In the genomic region with DNA sequence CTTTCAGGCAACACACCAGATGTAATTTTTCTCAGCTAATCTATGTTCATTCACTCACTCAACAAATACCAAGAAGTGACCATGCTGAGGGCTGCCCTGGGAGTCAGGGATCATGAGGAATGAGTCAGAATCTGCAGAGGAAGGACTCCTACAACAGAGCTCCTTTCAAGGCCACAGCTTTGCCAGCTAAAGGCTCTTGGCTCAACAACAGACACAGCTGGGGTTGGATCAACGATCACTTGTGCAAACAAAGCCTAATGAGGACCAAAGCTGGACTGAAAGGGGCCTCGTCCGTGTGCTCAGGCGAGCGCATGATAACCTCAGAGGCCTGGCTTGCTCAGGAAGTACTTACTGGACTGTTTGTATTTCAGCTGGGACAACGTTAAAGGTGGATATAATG, we compare ENCODE assay signal across 9 mouse cellular contexts. TPM values are rescaled to one million over a fixed set of nuclear protein-coding genes. Genes with fewer than 3 reads are reported as not detected.
DNase-seq lines count a peak whose midpoint lies in the region; ATAC-seq and TF ChIP-seq lines count a peak whose summit lies in the region.
"Had no signal": no experiment of that assay in that cellular context is flagged by ENCODE, and none has a peak within 500 bp of the region (broad histone marks: within the 10 kb centered on the region; RNA-seq: fewer than 3 reads in every experiment).

No protein-coding gene starts in this region.

- WGBS in hindbrain, embryonic 11.5 days: 46% methylated on average over 6 of the region's 6 CpGs
- 36% methylated on average over 6 of the region's 6 CpGs for WGBS in hindbrain, embryonic 16.5 days
- 30% methylated on average over 6 of the region's 6 CpGs for WGBS in hindbrain, postnatal 0 days
- WGBS in stomach, embryonic 16.5 days: 20% methylated on average over 6 of the region's 6 CpGs

- TF ChIP-seq CTCF in hindbrain, postnatal 0 days (IDR thresholded peaks at IDR 0.05; ENCODE audit: low read depth): no peak

- H3K27ac ChIP-seq in hindbrain, embryonic 11.5 days (ENCODE audit: low read depth, low read length): no peak overlapping the region
- no peak overlapping the region for H3K27ac ChIP-seq in hindbrain, embryonic 16.5 days (ENCODE audit: low read depth, low read length)
- H3K27ac ChIP-seq in hindbrain, postnatal 0 days: no peak overlapping the region; the same call in 1 of the 2 replicates
- peak overlapping the region; percentile 21 for H3K27ac ChIP-seq in stomach, embryonic 16.5 days (ENCODE audit: low read length)

- H3K4me3 ChIP-seq in hindbrain, embryonic 11.5 days (ENCODE audit: low read depth, low read length): no peak overlapping the region
- no peak overlapping the region for H3K4me3 ChIP-seq in hindbrain, embryonic 16.5 days (ENCODE audit: low read length)
- H3K4me3 ChIP-seq in hindbrain, postnatal 0 days (ENCODE audit: low read length): no peak overlapping the region
- no peak overlapping the region for H3K4me3 ChIP-seq in stomach, embryonic 16.5 days (replicated peaks; ENCODE audit: low read length)
- H3K4me3 ChIP-seq: megakaryocyte, embryonic 14.5 days had no signal

- no peaks in the 10 kb centered on the region for H3K9me3 ChIP-seq in hindbrain, embryonic 11.5 days (ENCODE audit: control insufficient read depth, low read length)
- no peaks in the 10 kb centered on the region for H3K9me3 ChIP-seq in hindbrain, embryonic 16.5 days (ENCODE audit: control insufficient read depth, low read length)
- no peaks in the 10 kb centered on the region for H3K9me3 ChIP-seq in hindbrain, postnatal 0 days (ENCODE audit: low read length)
- H3K9me3 ChIP-seq in stomach, embryonic 16.5 days (replicated peaks; ENCODE audit: control insufficient read depth, low read length): no peaks in the 10 kb centered on the region
- H3K9me3 ChIP-seq: megakaryocyte, embryonic 14.5 days had no signal

- peaks cover 7% of the 10 kb centered on the region; the same call in 1 of the 2 replicates for H3K36me3 ChIP-seq in hindbrain, embryonic 11.5 days (ENCODE audit: control insufficient read depth, insufficient read depth, low read length)
- H3K36me3 ChIP-seq in hindbrain, embryonic 16.5 days (ENCODE audit: control insufficient read depth, insufficient read depth, low read length): peaks cover 32% of the 10 kb centered on the region
- H3K36me3 ChIP-seq in hindbrain, postnatal 0 days (ENCODE audit: insufficient read depth, low read length): peaks cover 37% of the 10 kb centered on the region; the same call in 1 of the 2 replicates
- peaks cover 10% of the 10 kb centered on the region for H3K36me3 ChIP-seq in stomach, embryonic 16.5 days (ENCODE audit: control insufficient read depth, insufficient read depth, low read length)

- peak; percentile 11 for DNase-seq in hindbrain, embryonic 11.5 days (ENCODE audit: low spot score)
- DNase-seq in NIH3T3 (ENCODE audit: low read depth): peak; percentile 75
- DNase-seq in fibroblast of lung, adult 2 months (ENCODE audit: low read depth): peak; percentile 98
- DNase-seq in hindbrain, postnatal 0 days (ENCODE audit: low spot score): peak; percentile 35
- no peak for DNase-seq in kidney, adult 9 months
- no peak for DNase-seq in yolk sac, embryonic 10.5 days (ENCODE audit: low spot score)

- H3K4me2 ChIP-seq in hindbrain, embryonic 11.5 days (replicated peaks; ENCODE audit: low read depth, low read length): no peak overlapping the region
- H3K4me2 ChIP-seq in hindbrain, embryonic 16.5 days (ENCODE audit: low read length): no peak overlapping the region
- no peak overlapping the region for H3K4me2 ChIP-seq in hindbrain, postnatal 0 days (ENCODE audit: low read depth, low read length)
- H3K4me2 ChIP-seq in stomach, embryonic 16.5 days (ENCODE audit: low read depth, low read length): no peak overlapping the region

- no peak for ATAC-seq in hindbrain, embryonic 11.5 days (ENCODE audit: low FRiP score)
- ATAC-seq in hindbrain, embryonic 16.5 days: no peak
- peak; percentile 49; the same call in 1 of the 2 replicates for ATAC-seq in hindbrain, postnatal 0 days
- peak; percentile 77 for ATAC-seq in stomach, embryonic 16.5 days (ENCODE audit: insufficient read depth, low FRiP score)

- H3K27me3 ChIP-seq in hindbrain, embryonic 11.5 days (ENCODE audit: control insufficient read depth, insufficient read depth, low read length): no peaks in the 10 kb centered on the region
- H3K27me3 ChIP-seq in hindbrain, embryonic 16.5 days (replicated peaks; ENCODE audit: control insufficient read depth, insufficient read depth, low read length): no peaks in the 10 kb centered on the region
- no peaks in the 10 kb centered on the region for H3K27me3 ChIP-seq in hindbrain, postnatal 0 days (ENCODE audit: insufficient read depth, low read length)
- H3K27me3 ChIP-seq in stomach, embryonic 16.5 days (ENCODE audit: control insufficient read depth, insufficient read depth, low read length): no peaks in the 10 kb centered on the region
- H3K27me3 ChIP-seq: megakaryocyte, embryonic 14.5 days had no signal

- no peaks in the 10 kb centered on the region for H3K4me1 ChIP-seq in hindbrain, embryonic 11.5 days (replicated peaks; ENCODE audit: control insufficient read depth, insufficient read depth, low read length)
- no peaks in the 10 kb centered on the region; the same call in 1 of the 2 replicates for H3K4me1 ChIP-seq in hindbrain, embryonic 16.5 days (ENCODE audit: control insufficient read depth, insufficient read depth, low read depth, low read length)
- no peaks in the 10 kb centered on the region for H3K4me1 ChIP-seq in hindbrain, postnatal 0 days (ENCODE audit: insufficient read depth, low read length)
- peaks cover 12% of the 10 kb centered on the region for H3K4me1 ChIP-seq in stomach, embryonic 16.5 days (ENCODE audit: control insufficient read depth, insufficient read depth, low read length)
- H3K4me1 ChIP-seq: megakaryocyte, embryonic 14.5 days had no signal

- H3K9ac ChIP-seq in hindbrain, embryonic 11.5 days (ENCODE audit: low read depth, low read length): no peak overlapping the region
- H3K9ac ChIP-seq in hindbrain, embryonic 16.5 days (ENCODE audit: low read depth, low read length): no peak overlapping the region
- no peak overlapping the region for H3K9ac ChIP-seq in hindbrain, postnatal 0 days (replicated peaks; ENCODE audit: low read length)
- H3K9ac ChIP-seq in stomach, embryonic 16.5 days (ENCODE audit: low read length): no peak overlapping the region

RNA-seq across cellular contexts. Expression of a gene that starts 23.2 kb away (rescaled TPM):
- polyA plus RNA-seq in hindbrain, embryonic 11.5 days (2014; fragmentation: Nextera tagmentation; extraction: Ambion mirVana): 0.77 and 1.5 TPM in 2 replicates
- polyA plus RNA-seq in hindbrain, embryonic 16.5 days (2015; fragmentation: Nextera tagmentation; extraction: Ambion mirVana): 13.2 and 16.5 TPM in 2 replicates
- 28.3 and 51.5 TPM in 2 replicates for total RNA-seq in hindbrain, postnatal 0 days (2014; rRNA removed)
- 20.2 and 26.7 TPM in 2 replicates for polyA plus RNA-seq in hindbrain, postnatal 0 days (2015; fragmentation: Nextera tagmentation; extraction: Ambion mirVana)
- polyA plus RNA-seq in stomach, embryonic 16.5 days (2015; fragmentation: Nextera tagmentation; extraction: Ambion mirVana): 2.6 and 2.8 TPM in 2 replicates

Comparison
In these comparisons a context has a peak if more than half of its experiments do, and no peak if none do; other contexts are left out.
1. ATAC-seq: peak in hindbrain, postnatal 0 days (single experiment) and stomach, embryonic 16.5 days (single experiment); none in hindbrain, embryonic 11.5 days (single experiment) and hindbrain, embryonic 16.5 days (single experiment).
2. DNase-seq: peak in hindbrain, embryonic 11.5 days (single experiment), NIH3T3 (single experiment), fibroblast of lung, adult 2 months (single experiment) and hindbrain, postnatal 0 days (single experiment); none in kidney, adult 9 months (single experiment) and yolk sac, embryonic 10.5 days (single experiment).